Mouse (Mus musculus): ENCODE results near the gene Ncf1. TPM values are rescaled to one million over a fixed set of nuclear protein-coding genes. Genes with fewer than 3 reads are reported as not detected.

The Ncf1 gene
- total RNA-seq, 4 experiments from 2014 or later, result 5.3 to 16.2 (median 10.3) TPM

DNA sequence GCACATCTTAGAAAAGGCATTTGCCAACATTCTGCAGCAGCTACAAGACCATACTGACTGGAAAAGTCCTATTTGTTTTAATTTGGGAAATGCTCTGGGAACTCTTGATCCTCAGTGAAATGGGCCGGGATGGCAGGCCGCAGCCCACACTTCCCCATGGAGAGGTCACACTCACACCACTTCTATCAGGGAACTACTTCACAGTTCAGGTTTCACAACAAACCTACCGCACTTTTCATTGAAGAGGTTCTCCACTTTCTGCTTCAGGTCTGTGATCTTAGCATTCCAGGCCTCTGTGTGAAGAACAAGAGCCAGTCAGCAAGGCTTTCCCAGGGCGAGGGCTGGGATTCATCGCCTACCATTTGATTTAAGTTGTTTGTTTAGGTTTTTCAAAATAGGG, 15.5 kb upstream of the Ncf1 start:
- no peak for DNase-seq (ENCODE audit: low spot score in 2 of 2)

DNA sequence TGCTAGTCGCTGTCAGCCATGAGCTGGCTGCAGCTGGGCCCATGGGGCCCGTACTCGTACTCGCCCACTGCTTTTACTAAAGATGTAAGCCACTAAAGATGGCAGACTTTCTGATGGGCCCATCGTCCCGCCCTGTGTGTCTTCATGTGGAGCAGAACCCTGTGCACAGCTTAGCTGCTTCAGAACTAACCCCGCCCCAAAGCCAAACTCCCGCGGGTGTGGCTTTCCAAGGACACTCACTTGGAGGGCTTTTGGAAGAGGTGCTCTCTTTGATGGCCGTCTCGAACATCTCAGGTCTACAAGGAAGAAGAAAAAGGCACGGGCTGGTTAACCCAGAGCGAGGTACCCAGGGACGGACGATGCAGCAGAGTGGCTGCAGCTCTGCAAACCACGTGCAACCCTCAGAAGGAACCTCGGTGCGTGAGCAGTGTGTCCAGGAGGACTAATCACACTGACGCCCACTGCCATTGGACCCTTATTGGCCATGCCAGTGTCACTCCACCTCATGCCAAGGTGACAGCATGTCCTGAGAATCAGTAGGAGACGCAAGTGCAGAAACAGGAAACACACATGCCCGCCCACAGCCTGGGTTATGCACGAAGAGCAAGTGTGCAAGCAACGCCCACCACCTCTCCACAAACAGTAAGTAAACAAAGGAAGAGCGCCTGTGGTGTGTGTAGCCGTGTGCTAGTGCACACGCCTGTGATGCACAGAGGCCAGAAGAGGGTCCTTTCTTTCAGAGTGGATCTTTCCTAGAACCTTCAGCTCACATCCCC, 14.4 kb upstream of the Ncf1 start:
- no peak for DNase-seq (ENCODE audit: low spot score in 2 of 2)

DNA sequence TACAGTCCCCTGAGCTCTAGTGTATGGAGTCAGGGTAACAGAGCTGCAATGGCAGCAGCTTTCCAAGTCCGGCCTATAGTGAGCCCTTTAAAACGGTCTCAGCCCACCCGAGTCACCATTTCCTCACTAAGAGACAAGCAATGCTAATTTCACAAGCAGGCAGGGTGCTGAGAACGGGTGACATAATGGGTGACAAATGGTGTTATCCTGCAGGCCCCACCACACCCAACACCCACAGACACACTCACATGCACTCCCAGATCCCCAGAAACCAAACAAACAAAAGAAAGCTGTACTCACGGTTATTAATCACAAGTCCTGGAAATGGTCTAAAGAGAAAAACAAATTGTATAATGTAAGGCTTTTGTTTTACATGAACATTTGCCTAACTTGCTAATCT, 12.4 kb upstream of the Ncf1 start:
- DNase-seq (ENCODE audit: low spot score in 2 of 2), result no peak

DNA sequence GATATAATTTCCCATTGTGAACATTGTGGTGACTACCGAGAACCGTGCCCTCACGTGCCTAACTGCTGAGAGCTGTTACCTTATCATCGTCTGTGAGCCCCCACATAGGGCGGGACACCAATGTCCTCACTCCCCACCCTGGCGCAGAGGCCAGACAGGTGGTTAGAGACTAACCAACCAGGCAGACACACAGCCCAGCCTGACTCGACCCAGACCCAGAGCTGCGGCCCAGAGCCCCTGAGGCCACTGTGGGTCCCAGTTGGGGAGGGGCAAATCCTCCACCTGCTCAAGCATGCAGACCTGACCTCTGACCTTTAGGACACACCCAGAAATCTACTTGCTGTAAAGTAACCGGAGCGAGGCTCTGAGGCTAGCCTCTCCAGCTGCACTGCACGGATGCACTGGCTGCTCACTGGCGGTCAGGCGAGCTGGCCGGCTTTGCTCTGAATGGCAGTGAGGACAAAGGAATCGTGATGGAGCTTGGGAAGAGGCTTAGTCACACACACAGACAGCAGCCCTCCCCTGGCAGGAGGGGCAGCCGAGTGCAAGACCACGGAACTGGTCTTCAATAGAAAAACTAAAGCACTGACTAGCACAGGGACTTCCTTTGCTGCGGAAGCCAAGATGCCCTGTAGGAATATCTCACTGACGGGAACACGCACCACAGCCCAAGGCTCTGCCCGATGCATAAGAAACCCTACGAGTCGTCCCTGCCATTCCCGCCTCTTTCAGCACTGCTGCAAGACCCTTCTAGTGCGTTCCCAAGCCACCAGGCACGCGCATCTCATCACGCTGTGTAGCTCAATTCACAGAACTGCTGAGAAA, 8.7 kb upstream of the Ncf1 start:
- DNase-seq (ENCODE audit: low spot score in 2 of 2), result peak in 1 of 2 experiments; percentile 43

DNA sequence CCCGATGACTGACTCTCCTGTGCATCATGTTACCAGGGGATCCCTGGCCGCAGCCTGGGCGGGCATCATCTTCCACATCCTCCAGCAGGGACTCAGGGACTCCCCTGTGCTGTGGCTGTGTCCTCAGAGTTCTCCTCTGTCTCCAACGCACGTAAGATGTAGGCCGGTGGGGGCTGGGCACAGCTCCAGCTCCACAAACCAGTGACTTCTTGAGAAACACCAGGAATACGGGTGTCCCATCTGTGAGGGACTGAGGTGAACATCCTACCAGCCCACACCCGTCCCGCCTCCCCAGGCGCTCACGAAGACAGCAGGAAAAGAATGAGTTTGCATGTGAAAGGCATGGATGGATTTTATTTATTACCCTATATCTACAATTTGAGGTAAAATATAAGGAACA, 8.1 kb upstream of the Ncf1 start:
- peak in 1 of 2 experiments; percentile 42 for DNase-seq (ENCODE audit: low spot score in 2 of 2)

DNA sequence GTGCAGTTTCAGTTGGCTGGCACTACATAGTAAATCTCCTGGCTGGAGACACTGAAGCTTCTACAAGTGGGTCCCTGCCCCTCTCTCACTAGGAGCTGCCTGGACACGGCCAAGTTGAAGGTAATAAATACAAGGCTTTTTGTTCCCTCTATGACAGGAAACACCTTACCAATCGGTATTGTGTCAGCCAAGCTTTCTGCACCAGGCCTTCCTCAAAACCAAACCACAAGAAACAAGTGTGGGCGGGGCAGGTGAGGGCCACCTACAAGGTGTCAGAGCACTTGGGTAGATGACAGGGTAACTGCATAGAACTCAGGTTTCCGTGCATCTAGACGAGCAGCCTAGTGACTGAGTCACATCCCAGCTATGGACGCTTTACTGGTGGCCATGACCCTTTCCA, 7.4 kb upstream of the Ncf1 start:
- DNase-seq (ENCODE audit: low spot score in 2 of 2), result no peak

- no peak for DNase-seq (ENCODE audit: low spot score in 2 of 2)
These were observed 6.8 kb upstream of the Ncf1 start for GRCm38 (mm10) chr5:134236241-134236640.

DNA sequence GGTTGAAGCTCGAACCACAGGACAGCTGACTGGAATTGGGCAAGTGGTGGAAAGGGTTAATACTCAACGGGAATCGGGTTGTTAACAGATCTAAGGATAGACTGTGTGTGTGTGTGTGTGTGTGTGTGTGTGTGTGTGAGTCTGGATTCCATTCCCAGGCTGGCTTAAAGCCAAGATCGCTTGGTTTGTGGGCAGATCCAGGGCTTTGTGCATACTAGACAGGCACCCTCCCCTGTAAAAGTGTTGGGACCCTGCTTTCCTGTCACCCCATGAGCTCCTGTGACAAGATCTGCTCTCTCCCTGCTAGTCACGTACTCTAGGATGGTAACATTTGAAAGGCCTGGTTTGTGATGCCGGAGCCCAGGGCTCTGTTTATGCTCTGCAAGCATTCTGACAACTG, 5.7 kb upstream of the Ncf1 start:
- DNase-seq (ENCODE audit: low spot score in 2 of 2), result no peak

GRCm38 (mm10) chr5:134234205-134234604, 4.8 kb upstream of the Ncf1 start:
- no peak for DNase-seq (ENCODE audit: low spot score in 2 of 2)

DNA sequence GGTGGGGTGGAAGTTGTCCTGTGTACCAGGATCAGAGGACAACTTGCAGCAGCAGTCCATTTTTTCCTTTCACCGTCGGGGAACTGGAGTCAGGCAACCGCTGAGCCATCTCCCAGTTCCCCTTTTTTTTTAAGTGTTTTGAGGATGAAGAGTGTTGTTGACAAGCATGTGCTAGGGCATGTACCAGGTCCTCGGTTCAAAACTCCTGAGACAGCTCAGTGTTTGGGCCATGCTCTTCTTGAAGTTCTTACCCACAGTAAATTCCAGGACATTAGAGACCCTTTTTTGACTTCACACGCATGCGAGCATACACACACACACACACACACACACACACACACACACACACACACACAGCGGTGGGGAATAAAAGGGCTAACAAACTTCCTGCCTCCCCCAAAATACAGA, 3.8 kb upstream of the Ncf1 start:
- DNase-seq (ENCODE audit: low spot score in 2 of 2), result no peak

GRCm38 (mm10) chr5:134232568-134232967, 3.1 kb upstream of the Ncf1 start:
- no peak for DNase-seq (ENCODE audit: low spot score in 2 of 2)

GRCm38 (mm10) chr5:134232111-134232510, 2.7 kb upstream of the Ncf1 start:
- DNase-seq (ENCODE audit: low spot score in 2 of 2), result no peak

DNA sequence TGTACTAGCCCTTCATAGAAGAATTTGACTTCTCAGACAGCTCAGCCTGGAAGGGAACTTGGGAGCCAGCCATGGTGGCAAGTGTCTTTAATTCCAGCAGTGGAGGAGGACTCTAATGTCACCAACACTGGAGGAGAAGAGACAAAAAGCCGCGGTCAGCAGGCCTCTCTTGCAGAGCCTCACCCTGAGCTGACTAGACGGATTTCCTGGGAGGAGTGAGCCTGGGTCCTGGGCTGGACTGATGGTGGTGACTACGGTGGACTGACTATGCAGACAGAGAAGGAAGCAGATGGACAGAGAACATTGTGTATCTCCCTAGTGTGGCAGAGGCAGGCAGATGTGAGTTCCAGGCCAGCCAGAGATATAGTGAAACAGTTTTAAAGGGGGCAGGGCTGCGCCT, 2.0 kb upstream of the Ncf1 start:
- no peak for DNase-seq (ENCODE audit: low spot score in 2 of 2)

DNA sequence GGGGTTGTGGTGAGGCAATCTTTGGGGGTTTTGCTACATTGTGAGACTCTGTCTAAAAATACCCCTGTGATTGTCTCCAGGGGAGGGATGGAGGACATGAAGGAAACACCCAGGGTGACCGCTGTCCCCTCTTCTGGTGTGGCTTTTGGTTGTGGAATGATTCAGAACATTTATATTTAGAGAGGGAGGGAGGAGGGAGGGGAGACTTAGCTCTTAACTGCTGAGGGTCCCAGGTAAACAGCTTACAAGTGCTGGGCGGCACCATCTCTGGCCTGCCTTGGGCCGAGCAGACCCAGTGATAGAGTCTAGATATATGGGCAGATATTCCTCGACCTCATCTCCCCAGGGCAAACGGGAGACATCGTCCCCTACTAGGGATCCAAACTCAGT, 1.2 kb downstream of the Ncf1 start:
- DNase-seq (ENCODE audit: low spot score in 2 of 2), result no peak

DNA sequence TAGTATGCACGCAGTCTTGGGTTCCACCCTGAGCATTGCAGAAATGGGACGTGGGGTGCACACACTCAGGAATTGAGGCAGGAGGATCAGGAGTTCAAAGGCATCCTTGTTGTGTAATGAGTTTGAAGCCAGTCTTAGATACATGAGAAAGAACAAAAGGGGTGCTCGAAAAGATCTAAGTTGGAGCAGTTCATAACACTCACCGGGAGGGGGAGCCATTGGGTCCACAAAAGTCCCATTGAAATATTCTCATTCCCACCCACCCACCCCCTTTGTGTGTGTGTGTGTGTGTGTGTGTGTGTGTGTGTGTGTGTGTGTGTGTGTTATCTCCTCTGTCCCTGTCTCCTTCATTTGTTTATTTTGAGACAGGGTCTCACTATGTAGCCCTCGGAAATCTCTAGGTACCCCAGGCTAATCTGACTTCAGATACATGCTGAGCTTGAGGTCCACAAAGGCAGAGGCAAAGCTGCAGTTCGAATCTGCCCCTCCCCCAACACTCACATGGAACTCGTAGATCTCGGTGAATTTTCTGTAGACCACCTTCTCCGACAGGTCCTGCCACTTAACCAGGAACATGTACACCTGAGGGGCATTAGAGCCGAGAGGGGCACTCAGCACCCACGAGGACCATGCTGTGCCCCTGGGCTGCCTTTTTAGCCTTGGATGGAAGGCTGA, 1.7 kb downstream of the Ncf1 start:
- no peak for DNase-seq (ENCODE audit: low spot score in 2 of 2)

GRCm38 (mm10) chr5:134226946-134227345, 2.5 kb downstream of the Ncf1 start:
- DNase-seq (ENCODE audit: low spot score in 2 of 2), result no peak

- no peak for DNase-seq (ENCODE audit: low spot score in 2 of 2)
These were observed 4.1 kb downstream of the Ncf1 start for GRCm38 (mm10) chr5:134225110-134225901.

GRCm38 (mm10) chr5:134221708-134222150, 7.7 kb downstream of the Ncf1 start:
- DNase-seq (ENCODE audit: low spot score in 2 of 2), result no peak

GRCm38 (mm10) chr5:134221278-134221677, 8.1 kb downstream of the Ncf1 start:
- DNase-seq (ENCODE audit: low spot score in 2 of 2), result no peak

GRCm38 (mm10) chr5:134217900-134218299, 11.5 kb downstream of the Ncf1 start:
- no peak for DNase-seq (ENCODE audit: low spot score in 2 of 2)

Data from left cerebral cortex, adult 8-10 months (tissue).